Mouse (Mus musculus) bone marrow macrophage, adult 2 months (primary cell): ENCODE data around the gene Pitpna. TPM values are rescaled to one million over a fixed set of nuclear protein-coding genes. Genes with fewer than 3 reads are reported as not detected.

Experiments used
- H3K27ac ChIP-seq: 2 replicates; pipeline ENCODE4 v1.5.1; 2012; ENCODE audit warnings: low read depth, low read length; ENCODE audit not compliant: insufficient read depth
- H3K4me1 ChIP-seq: 2 replicates; pipeline ENCODE4 v1.6.1; 2012; ENCODE audit warnings: low read length; ENCODE audit not compliant: control insufficient read depth, insufficient read depth
- H3K4me3 ChIP-seq: 2 replicates; pipeline ENCODE4 v1.5.1; 2012; ENCODE audit warnings: mild to moderate bottlenecking, low read length, moderate library complexity; ENCODE audit not compliant: insufficient read depth
- CTCF ChIP-seq: IDR thresholded peaks from 2 replicates; pipeline ENCODE4 v1.5.1; 2012; ENCODE audit warnings: low read depth, mild to moderate bottlenecking, low read length, moderate library complexity
- POLR2A ChIP-seq: IDR thresholded peaks from 2 replicates; pipeline ENCODE4 v1.6.1; 2012; ENCODE audit warnings: mild to moderate bottlenecking, low read depth, low read length, borderline replicate concordance
- polyA plus RNA-seq: library from polyadenylated mRNA; stranded (reverse); fragments of >200 nt; gene quantifications from 2 replicates; pipeline ENCODE4 v1.2.4, GENCODE M21; 2012; ENCODE audit not compliant: missing spikeins, insufficient read depth, insufficient read length

The Pitpna gene
- polyA plus RNA-seq, 1 experiment: 512 TPM

DNA sequence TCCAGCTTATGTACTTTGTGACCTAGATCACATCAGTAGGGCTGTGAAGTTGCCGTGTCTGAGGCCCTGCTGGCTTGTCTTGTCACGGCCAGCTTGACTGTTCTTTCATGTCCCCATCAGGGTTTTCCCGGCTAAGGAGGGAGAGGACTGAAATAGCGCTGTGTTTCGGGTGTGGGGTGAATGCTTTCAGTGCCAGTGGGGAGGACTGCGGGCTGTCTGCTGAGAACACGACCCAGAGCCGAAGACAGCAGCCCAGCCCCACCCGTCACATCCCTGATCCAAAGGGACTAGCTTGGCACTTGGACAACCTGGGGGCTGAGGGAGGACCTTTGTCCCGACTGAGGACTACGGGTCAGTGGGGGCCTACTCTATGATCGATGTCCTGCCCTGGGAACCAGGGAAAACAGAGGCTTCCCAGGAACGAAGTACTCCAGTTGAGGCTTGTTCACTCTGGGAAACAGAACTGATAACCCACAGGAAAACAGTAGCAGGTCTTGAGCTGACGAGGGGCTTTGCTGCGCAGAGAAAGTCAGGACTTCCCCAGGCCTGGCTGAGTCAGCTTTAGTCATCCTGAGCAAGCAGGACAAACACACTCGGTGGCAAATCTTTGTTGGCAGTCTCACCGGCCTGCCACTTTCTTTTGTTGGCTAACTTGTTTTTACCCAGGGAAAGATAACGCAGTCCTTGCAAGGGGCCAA, 23.9 kb upstream of the Pitpna start:
- Histone ChIP-seq H3K27ac (peak overlapping the region; percentile 99), H3K4me1 (peaks cover 90% of the 10 kb centered on the region), H3K4me3 (no peak overlapping the region)
- TF ChIP-seq CTCF (no peak), POLR2A (no peak)

DNA sequence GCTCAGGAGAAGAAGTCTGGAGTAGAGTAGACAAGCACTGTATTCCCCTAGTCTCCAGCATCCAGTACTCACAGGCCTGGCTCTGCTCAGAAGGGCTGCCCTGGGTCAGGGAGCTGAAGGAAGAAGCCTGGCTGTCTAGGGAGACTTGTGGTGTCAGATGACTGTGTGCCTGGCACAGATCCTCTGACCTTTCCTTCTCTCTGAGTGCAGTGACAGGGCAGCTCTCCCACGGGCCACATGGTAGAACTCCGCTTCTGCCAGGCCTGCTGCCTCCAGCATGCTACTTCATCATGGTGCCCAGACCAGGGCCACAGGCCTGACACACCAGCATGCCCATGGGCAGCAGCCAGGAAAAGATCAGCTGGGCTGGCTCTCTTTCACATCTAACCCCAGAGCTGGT, 22.0 kb upstream of the Pitpna start:
- Histone ChIP-seq H3K4me3 (no peak overlapping the region), H3K4me1 (peaks cover 87% of the 10 kb centered on the region), H3K27ac (peak overlapping the region; percentile 99)
- TF ChIP-seq CTCF: no peak
- no peak for TF ChIP-seq POLR2A

DNA sequence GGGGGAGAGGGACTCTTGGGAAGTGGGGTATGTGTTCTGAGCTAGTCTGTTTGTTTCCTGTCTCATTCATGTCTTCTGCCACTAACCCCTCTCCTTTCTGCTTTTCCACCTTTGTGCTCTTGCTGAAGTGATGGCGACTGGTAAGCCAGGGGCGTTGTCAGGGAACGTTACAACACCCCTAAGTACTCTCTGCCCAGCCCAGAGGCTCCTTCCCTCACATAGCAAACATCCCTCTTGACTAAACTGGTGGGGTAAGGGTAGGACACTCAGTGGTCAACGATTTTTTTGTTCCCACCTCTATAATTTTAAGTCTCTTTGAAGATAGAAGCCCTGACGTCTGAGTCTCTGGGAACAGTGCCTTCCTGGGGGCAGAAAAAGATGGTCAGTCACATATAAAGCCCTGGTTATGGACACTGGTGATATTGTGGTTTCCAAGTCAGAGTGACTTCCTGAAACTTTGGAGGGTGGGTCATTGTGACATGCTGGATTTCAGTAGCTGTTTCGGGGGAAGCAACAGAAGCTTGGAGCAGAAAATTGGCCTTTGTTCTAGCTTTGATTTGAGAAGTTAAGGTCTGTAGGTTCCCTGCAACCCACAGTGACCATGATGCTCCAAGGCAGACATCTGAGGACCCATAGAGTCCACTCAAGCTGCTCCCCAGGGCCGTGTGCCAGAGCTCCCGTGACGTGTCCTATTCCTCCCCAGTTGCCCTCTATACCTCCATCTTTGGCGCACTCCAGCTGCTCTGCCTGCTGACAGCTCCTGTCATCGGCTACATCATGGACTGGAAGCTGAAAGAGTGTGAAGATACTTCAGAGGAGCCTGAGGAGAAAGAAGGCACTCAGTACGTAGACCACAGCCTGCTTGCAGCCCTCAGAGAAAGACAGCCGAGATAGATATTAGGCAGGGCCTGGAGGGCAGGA, 21.4 kb upstream of the Pitpna start:
- TF ChIP-seq POLR2A (no peak), CTCF (no peak)
- Histone ChIP-seq H3K4me3 (no peak overlapping the region; the same call in 1 of the 2 replicates), H3K4me1 (peaks cover 83% of the 10 kb centered on the region), H3K27ac (peak overlapping the region; percentile 99)

DNA sequence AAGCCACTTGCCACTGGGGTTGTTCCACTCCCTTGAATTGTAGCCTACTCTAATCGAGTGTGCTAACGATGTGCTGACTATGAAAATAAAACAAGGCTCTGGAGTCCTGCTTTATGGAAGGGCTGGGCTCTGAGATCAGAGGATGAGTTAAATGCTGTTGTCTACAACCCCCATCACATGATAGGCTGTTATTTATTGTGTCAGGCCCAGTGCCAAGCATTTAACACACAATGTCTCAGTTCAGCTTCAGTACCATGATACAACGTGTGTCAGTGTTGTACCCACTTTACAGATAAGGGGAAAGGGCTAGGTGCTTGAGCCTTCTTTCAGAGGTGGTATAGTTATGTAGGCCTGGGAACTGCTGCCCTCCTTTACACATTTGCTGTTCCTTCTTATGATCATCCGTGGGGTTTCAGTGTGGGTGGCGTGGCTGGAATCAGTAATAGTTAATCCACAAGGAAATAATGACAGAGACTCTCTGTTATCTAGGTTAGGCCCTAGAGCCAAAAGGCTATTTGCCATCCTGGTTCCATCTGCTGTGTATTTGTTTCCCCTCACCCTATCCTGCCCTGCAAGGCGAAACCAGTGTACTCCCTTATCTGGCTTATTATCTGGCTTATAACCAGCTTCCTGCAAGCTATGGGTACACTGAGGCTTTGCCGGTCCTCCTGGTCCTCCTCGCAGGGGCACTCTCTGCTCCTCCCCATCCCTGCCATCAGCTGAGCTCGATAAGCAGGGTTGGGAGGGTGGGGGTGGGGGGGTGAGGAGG, 20.4 kb upstream of the Pitpna start:
- TF ChIP-seq CTCF: no peak
- no peak for TF ChIP-seq POLR2A
- H3K4me3 ChIP-seq: no peak overlapping the region; the same call in 1 of the 2 replicates
- H3K27ac ChIP-seq: peak overlapping the region; percentile 99
- H3K4me1 ChIP-seq: peaks cover 82% of the 10 kb centered on the region

DNA sequence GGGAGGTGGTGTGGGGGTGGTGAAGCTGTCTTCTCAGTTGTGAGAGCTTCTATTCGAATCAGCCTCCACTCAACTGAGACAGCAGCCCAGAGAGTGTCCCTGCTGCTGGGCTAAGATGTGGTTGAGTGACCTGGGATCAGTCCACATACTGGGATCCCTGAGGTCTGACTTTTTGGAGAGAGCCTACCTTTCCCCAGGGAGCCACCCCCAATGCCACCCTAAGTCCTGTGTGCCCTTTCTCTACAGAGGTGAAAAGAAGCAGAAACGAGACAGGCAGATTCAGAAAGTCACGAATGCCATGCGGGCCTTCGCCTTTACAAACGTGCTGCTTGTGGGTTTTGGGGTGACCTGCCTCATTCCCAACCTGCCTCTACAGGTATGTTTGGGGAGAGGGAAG, 19.8 kb upstream of the Pitpna start:
- H3K27ac ChIP-seq: peak overlapping the region; percentile 96; the same call in 1 of the 2 replicates
- peaks cover 81% of the 10 kb centered on the region for H3K4me1 ChIP-seq
- H3K4me3 ChIP-seq: no peak overlapping the region
- no peak for TF ChIP-seq CTCF
- TF ChIP-seq POLR2A: no peak

DNA sequence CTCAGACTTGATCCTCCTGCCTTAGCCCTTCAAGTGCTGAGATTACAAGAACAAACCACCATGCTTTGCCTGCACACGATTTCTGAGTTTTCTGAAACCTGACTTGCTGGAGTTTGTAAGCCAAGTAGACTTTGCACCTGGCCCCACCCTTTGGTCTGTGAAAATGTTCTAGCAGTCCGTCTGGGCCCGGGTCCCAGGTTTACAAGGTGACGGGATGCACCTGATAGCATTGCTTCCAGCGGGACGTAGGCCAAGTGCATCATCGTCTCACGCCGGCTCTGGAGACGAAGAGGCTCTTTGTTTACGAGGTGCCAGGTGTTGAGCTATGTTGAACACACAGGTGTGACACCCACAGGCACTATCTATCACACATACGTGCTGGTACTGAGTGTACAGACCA, 18.9 kb upstream of the Pitpna start:
- peaks cover 78% of the 10 kb centered on the region for H3K4me1 ChIP-seq

DNA sequence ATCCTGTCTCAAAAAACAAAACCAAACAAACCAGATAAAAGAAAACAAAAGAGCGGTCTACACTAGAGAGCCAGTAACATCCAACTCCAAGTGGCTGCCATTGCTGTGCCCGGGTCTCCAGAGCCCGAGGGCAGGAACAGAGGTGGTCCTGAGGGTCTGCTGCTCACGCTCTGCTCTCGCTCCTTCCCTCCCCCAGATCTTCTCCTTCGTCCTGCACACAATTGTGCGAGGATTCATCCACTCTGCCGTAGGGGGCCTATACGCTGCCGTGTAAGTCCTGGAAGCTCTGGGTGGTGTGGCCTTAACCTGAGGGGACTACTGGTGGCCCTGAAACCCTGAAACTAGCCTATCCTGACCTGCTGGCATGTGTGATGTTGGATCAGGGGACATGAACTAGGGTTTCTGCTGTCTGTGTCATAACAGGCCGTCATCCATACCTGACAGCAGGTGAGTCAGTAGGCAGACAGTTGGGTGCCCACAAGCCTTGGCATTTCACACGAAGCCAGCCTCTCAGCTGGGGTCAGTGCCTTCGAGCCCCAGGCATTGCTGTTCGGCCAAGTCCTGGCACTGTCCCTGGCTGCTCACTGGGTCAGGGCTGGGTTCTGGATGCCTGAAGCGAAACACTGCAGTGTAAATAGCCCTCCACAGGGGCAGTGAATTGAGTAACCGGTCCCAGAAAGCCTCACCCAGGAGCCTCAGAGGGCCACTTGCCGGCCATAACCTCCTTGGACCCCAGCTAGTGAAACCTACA, 17.3 kb upstream of the Pitpna start:
- Histone ChIP-seq H3K4me1 (peaks cover 79% of the 10 kb centered on the region), H3K4me3 (peak overlapping the region; percentile 16; the same call in 1 of the 2 replicates), H3K27ac (peak overlapping the region; percentile 96)
- TF ChIP-seq CTCF (no peak), POLR2A (no peak)

More for the DNA sequence above, 18.9 kb upstream of the Pitpna start:
- TF ChIP-seq POLR2A: no peak
- TF ChIP-seq CTCF: no peak
- Histone ChIP-seq H3K4me3 (no peak overlapping the region), H3K27ac (peak overlapping the region; percentile 96)

DNA sequence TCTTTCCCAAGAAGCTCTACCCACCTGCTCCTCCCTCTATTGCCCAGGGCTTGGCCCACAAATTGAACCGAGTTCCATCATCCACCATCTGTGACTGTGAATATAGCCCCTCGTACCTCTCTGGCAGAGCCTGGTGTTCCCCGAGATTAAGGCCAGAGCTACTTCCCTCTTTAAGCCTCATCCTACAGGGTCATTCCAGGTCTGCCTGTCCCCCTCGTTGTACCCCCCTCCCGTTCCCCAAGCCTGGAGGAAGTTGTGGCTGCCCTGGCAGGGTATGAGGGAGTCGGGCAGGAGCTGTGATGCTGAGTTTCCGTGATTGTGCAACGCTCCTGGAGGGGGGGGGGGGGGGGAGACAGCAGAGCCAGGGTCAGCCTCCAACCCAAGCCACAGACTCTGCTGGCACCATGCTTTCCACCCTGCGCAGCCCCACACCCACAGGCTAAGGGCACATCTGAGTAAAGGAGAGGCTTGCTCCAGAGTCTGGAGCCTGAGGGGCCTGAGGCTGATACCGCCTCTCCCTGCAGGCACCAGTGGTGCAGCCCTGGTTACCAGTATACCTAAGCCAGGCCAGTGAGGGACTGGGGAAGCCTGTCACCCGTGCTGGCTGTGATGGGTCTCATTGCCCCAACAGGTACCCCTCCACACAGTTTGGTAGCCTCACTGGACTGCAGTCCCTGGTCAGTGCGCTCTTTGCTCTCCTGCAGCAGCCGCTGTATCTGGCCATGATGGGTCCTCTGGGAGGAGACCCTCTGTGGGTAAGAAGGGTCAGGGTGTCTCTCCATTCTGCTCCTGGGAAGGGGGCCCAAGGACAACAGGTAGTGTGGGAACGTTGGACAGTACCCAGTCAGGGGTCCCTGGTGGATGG, 16.5 kb upstream of the Pitpna start:
- Histone ChIP-seq H3K4me3 (peak overlapping the region; percentile 16), H3K27ac (peak overlapping the region; percentile 96), H3K4me1 (peaks cover 76% of the 10 kb centered on the region)
- TF ChIP-seq POLR2A: peak; percentile 4; the same call in 1 of the 2 replicates
- no peak for TF ChIP-seq CTCF
